In genomic region chr9:40708448-40709140, GRCm38 (mm10) we compare ENCODE assay signal across 13 mouse cellular contexts. TPM values are rescaled to one million over a fixed set of nuclear protein-coding genes. Genes with fewer than 3 reads are reported as not detected.
DNase-seq lines count a peak whose midpoint lies in the region; ATAC-seq and TF ChIP-seq lines count a peak whose summit lies in the region.
"Had no signal": no experiment of that assay in that cellular context is flagged by ENCODE, and none has a peak within 500 bp of the region (broad histone marks: within the 10 kb centered on the region; RNA-seq: fewer than 3 reads in every experiment).

No protein-coding gene starts in this region.

- H3K36me3 ChIP-seq in hindbrain, postnatal 0 days (ENCODE audit: insufficient read depth, low read length) = no peaks in the 10 kb centered on the region
- H3K36me3 ChIP-seq in stomach, embryonic 16.5 days (ENCODE audit: control insufficient read depth, insufficient read depth, low read length) = no peaks in the 10 kb centered on the region
- H3K36me3 ChIP-seq: heart, embryonic 12.5 days had no signal

- TF ChIP-seq CTCF in hindbrain, postnatal 0 days (IDR thresholded peaks at IDR 0.05; ENCODE audit: low read depth) = no peak

- peak; percentile 50 for ATAC-seq in hindbrain, postnatal 0 days
- ATAC-seq in stomach, embryonic 16.5 days (ENCODE audit: insufficient read depth, low FRiP score) = no peak

- peak overlapping the region; percentile 67 for H3K27ac ChIP-seq in hindbrain, postnatal 0 days
- H3K27ac ChIP-seq in stomach, embryonic 16.5 days (ENCODE audit: low read length) = peak overlapping the region; percentile 21; the same call in 1 of the 2 replicates
- H3K27ac ChIP-seq: limb, embryonic 12.5 days had no signal

- peak overlapping the region; percentile 17; the same call in 1 of the 2 replicates for H3K4me2 ChIP-seq in hindbrain, postnatal 0 days (ENCODE audit: low read depth, low read length)
- H3K4me2 ChIP-seq in stomach, embryonic 16.5 days (ENCODE audit: low read depth, low read length) = no peak overlapping the region
- H3K4me2 ChIP-seq: heart, embryonic 12.5 days; limb, embryonic 12.5 days had no signal

- H3K4me3 ChIP-seq in hindbrain, postnatal 0 days (ENCODE audit: low read length) = no peak overlapping the region
- H3K4me3 ChIP-seq in stomach, embryonic 16.5 days (replicated peaks; ENCODE audit: low read length) = no peak overlapping the region
- H3K4me3 ChIP-seq: heart, embryonic 12.5 days; limb, embryonic 12.5 days had no signal

- peak; percentile 58 for DNase-seq in cerebellum, adult 9-11 months
- DNase-seq in cerebellum, adult 8-10 months = no peak
- DNase-seq in right cerebral cortex, postnatal 10 days (ENCODE audit: low spot score in 2 of 2) = peak; percentile 48 to 51
- no peak for DNase-seq in right cerebral cortex, adult 18-20 months
- DNase-seq in hindbrain, postnatal 0 days (ENCODE audit: low spot score) = peak; percentile 68
- DNase-seq in layer of hippocampus, postnatal 10 days (ENCODE audit: low spot score in 2 of 2) = no peak
- no peak for DNase-seq in layer of hippocampus, postnatal 36 days
- DNase-seq: kidney, adult 8-10 months; lung, postnatal 36 days had no signal

- H3K27me3 ChIP-seq in hindbrain, postnatal 0 days (ENCODE audit: insufficient read depth, low read length) = no peaks in the 10 kb centered on the region
- H3K27me3 ChIP-seq in stomach, embryonic 16.5 days (ENCODE audit: control insufficient read depth, insufficient read depth, low read length) = no peaks in the 10 kb centered on the region
- H3K27me3 ChIP-seq: heart, embryonic 12.5 days; limb, embryonic 12.5 days had no signal

- H3K4me1 ChIP-seq in hindbrain, postnatal 0 days (ENCODE audit: insufficient read depth, low read length) = peaks cover 14% of the 10 kb centered on the region
- H3K4me1 ChIP-seq in stomach, embryonic 16.5 days (ENCODE audit: control insufficient read depth, insufficient read depth, low read length) = peaks cover 26% of the 10 kb centered on the region

- H3K9me3 ChIP-seq in hindbrain, postnatal 0 days (ENCODE audit: low read length) = no peaks in the 10 kb centered on the region
- no peaks in the 10 kb centered on the region for H3K9me3 ChIP-seq in stomach, embryonic 16.5 days (replicated peaks; ENCODE audit: control insufficient read depth, low read length)
- H3K9me3 ChIP-seq: heart, embryonic 12.5 days; limb, embryonic 12.5 days had no signal

- WGBS in hindbrain, postnatal 0 days = 16% methylated on average over 12 of the region's 12 CpGs
- WGBS in stomach, embryonic 16.5 days = 57% methylated on average over 12 of the region's 12 CpGs

- H3K9ac ChIP-seq in hindbrain, postnatal 0 days (replicated peaks; ENCODE audit: low read length) = 0 out of 2 replicates have a peak overlapping the region, but pooled peaks have one; percentile 6
- H3K9ac ChIP-seq in stomach, embryonic 16.5 days (ENCODE audit: low read length) = no peak overlapping the region
- H3K9ac ChIP-seq: heart, embryonic 12.5 days; limb, embryonic 12.5 days had no signal

RNA-seq across cellular contexts. Expression of gene Clmp, which starts 22.8 kb away (rescaled TPM):
- 66.0 and 79.5 TPM in 2 replicates for total RNA-seq in hindbrain, postnatal 0 days (2014; rRNA removed)
- 42.3 and 43.3 TPM in 2 replicates for polyA plus RNA-seq in hindbrain, postnatal 0 days (2015; fragmentation: Nextera tagmentation; extraction: Ambion mirVana)
- polyA plus RNA-seq in stomach, embryonic 16.5 days (2015; fragmentation: Nextera tagmentation; extraction: Ambion mirVana) = 21.5 and 23.2 TPM in 2 replicates
- total RNA-seq in layer of hippocampus, postnatal 10 days (2021) = 10 to 100 TPM; 46.5 to 46.6 TPM
- total RNA-seq in layer of hippocampus, postnatal 36 days (2021) = 10 to 100 TPM; 24.6 to 33.8 TPM

RNA-seq across cellular contexts. Expression of gene Gm21915, which starts 38.2 kb away (rescaled TPM):
- total RNA-seq in hindbrain, postnatal 0 days (2014; rRNA removed) = not detected in 2 replicates
- polyA plus RNA-seq in hindbrain, postnatal 0 days (2015; fragmentation: Nextera tagmentation; extraction: Ambion mirVana) = not detected in 2 replicates
- polyA plus RNA-seq in stomach, embryonic 16.5 days (2015; fragmentation: Nextera tagmentation; extraction: Ambion mirVana) = not detected in 2 replicates
- not detected for total RNA-seq in layer of hippocampus, postnatal 10 days (2021)
- total RNA-seq in layer of hippocampus, postnatal 36 days (2021) = not detected
- polyA plus RNA-seq: heart, embryonic 12.5 days; limb, embryonic 12.5 days; testis, adult 2 months had no signal

Comparison
In these comparisons a context has a peak if more than half of its experiments do, and no peak if none do; other contexts are left out.
1. DNase-seq: peak in cerebellum, adult 9-11 months (single experiment), right cerebral cortex, postnatal 10 days (2 of 2) and hindbrain, postnatal 0 days (single experiment); none in cerebellum, adult 8-10 months (single experiment), right cerebral cortex, adult 18-20 months (single experiment), layer of hippocampus, postnatal 10 days (0 of 2) and layer of hippocampus, postnatal 36 days (0 of 2).